Comparison of ENCODE assay signal across 7 mouse cellular contexts in genomic region chr2:168734023-168734422, GRCm38 (mm10). TPM values are rescaled to one million over a fixed set of nuclear protein-coding genes. Genes with fewer than 3 reads are reported as not detected.
DNase-seq lines count a peak whose midpoint lies in the region; ATAC-seq lines count a peak whose summit lies in the region.

No protein-coding gene starts in this region.

- WGBS in midbrain, embryonic 11.5 days, result 65% methylated on average over 11 of the region's 11 CpGs

- H3K9ac ChIP-seq in midbrain, embryonic 11.5 days (ENCODE audit: low read length), result no peak overlapping the region

- H3K9me3 ChIP-seq in midbrain, embryonic 11.5 days (ENCODE audit: control insufficient read depth, low read length), result no peaks in the 10 kb centered on the region

- no peak overlapping the region for H3K4me3 ChIP-seq in midbrain, embryonic 11.5 days (ENCODE audit: low read depth, low read length)

- H3K36me3 ChIP-seq in midbrain, embryonic 11.5 days (ENCODE audit: control insufficient read depth, insufficient read depth, low read length), result no peaks in the 10 kb centered on the region

- peak; percentile 44 for DNase-seq in right cerebral cortex, adult 18-20 months
- DNase-seq in right cerebral cortex, postnatal 4 days, result no peak
- DNase-seq in cerebellum, adult 9-11 months, result peak; percentile 89
- peak; percentile 49 for DNase-seq in kidney, postnatal 14 days
- no peak for DNase-seq in thymus, postnatal 10 days (ENCODE audit: low spot score in 2 of 2)
- DNase-seq in neural tube, embryonic 10.5 days (ENCODE audit: extremely low spot score, low spot score), result no peak
- DNase-seq in midbrain, embryonic 11.5 days (ENCODE audit: low spot score, missing footprints), result no peak

- H3K4me2 ChIP-seq in midbrain, embryonic 11.5 days, result no peak overlapping the region

- no peak overlapping the region for H3K27ac ChIP-seq in midbrain, embryonic 11.5 days (ENCODE audit: low read depth, low read length)

- no peaks in the 10 kb centered on the region for H3K27me3 ChIP-seq in midbrain, embryonic 11.5 days (ENCODE audit: control insufficient read depth, insufficient read depth, low read length)

- ATAC-seq in midbrain, embryonic 11.5 days (ENCODE audit: low FRiP score), result no peak

- peaks cover 14% of the 10 kb centered on the region; the same call in 1 of the 2 replicates for H3K4me1 ChIP-seq in midbrain, embryonic 11.5 days (ENCODE audit: control insufficient read depth, insufficient read depth, low read length)

RNA-seq across cellular contexts. Expression of gene Atp9a, which starts 8.2 kb away (rescaled TPM):
- polyA plus RNA-seq in midbrain, embryonic 11.5 days (2014; fragmentation: Nextera tagmentation; extraction: Ambion mirVana), result 14.6 and 16.8 TPM in 2 replicates

RNA-seq across cellular contexts. Expression of gene Sall4, which starts 33.7 kb away (rescaled TPM):
- 33.9 and 37.2 TPM in 2 replicates for polyA plus RNA-seq in midbrain, embryonic 11.5 days (2014; fragmentation: Nextera tagmentation; extraction: Ambion mirVana)

Comparison
In these comparisons a context has a peak if more than half of its experiments do, and no peak if none do; other contexts are left out.
1. DNase-seq: peak in right cerebral cortex, adult 18-20 months (single experiment), cerebellum, adult 9-11 months (single experiment) and kidney, postnatal 14 days (single experiment); none in right cerebral cortex, postnatal 4 days (single experiment), thymus, postnatal 10 days (0 of 2), neural tube, embryonic 10.5 days (single experiment) and midbrain, embryonic 11.5 days (single experiment).